Mouse (Mus musculus) cerebellum, adult 9-11 months (tissue): ENCODE data around the gene Galns.
"Not testable (repeated sequence)": the region's sequence is repeated elsewhere in the genome, so short reads cannot be mapped to it uniquely, and the experiment has no call there.

ENCODE experiments used
- DNase-seq: peaks from one replicate; pipeline ENCODE4 v3.0.0; 2022

Galns gene

GRCm38 (mm10) chr8:122633205-122633604, 21.9 kb upstream of the Galns start:
- peak; percentile 64 for DNase-seq

GRCm38 (mm10) chr8:122632134-122632533, 20.9 kb upstream of the Galns start:
- not testable (repeated sequence) for DNase-seq

- no peak for DNase-seq
Observed at GRCm38 (mm10) chr8:122630696-122631095, 19.4 kb upstream of the Galns start.

- no peak for DNase-seq
Observed at GRCm38 (mm10) chr8:122629388-122629787, 18.1 kb upstream of the Galns start.

GRCm38 (mm10) chr8:122626896-122627295, 15.6 kb upstream of the Galns start:
- no peak for DNase-seq

- DNase-seq = no peak
Observed at GRCm38 (mm10) chr8:122625811-122626210, 14.5 kb upstream of the Galns start.

- no peak for DNase-seq
Observed at GRCm38 (mm10) chr8:122624653-122625052, 13.4 kb upstream of the Galns start.

GRCm38 (mm10) chr8:122623844-122624642, 12.8 kb upstream of the Galns start:
- no peak for DNase-seq

GRCm38 (mm10) chr8:122622727-122623126, 11.5 kb upstream of the Galns start, which contains the start of gene Pabpn1l:
TSS of gene Pabpn1l (minus strand) at chr8:122622739.
- DNase-seq = no peak

GRCm38 (mm10) chr8:122620446-122620845, 9.2 kb upstream of the Galns start:
- DNase-seq = no peak

GRCm38 (mm10) chr8:122618660-122619378, 7.6 kb upstream of the Galns start:
- DNase-seq = peak; percentile 18

- peak; percentile 80 for DNase-seq
Observed at GRCm38 (mm10) chr8:122617947-122618546, 6.8 kb upstream of the Galns start.

GRCm38 (mm10) chr8:122616181-122616905, 5.1 kb upstream of the Galns start:
- DNase-seq = no peak

GRCm38 (mm10) chr8:122610612-122611277, 518 bp downstream of the Galns start:
- DNase-seq = no peak

GRCm38 (mm10) chr8:122610209-122610608, 1.1 kb downstream of the Galns start:
- DNase-seq = no peak

- DNase-seq = no peak
Observed at GRCm38 (mm10) chr8:122606810-122607209, 4.5 kb downstream of the Galns start.

- DNase-seq = no peak
Observed at GRCm38 (mm10) chr8:122605367-122605766, 5.9 kb downstream of the Galns start.

- no peak for DNase-seq
Observed at GRCm38 (mm10) chr8:122604640-122605039, 6.6 kb downstream of the Galns start.

GRCm38 (mm10) chr8:122600666-122601065, 10.6 kb downstream of the Galns start:
- no peak for DNase-seq

- DNase-seq = no peak
Observed at GRCm38 (mm10) chr8:122596031-122596430, 15.2 kb downstream of the Galns start.

- peak; percentile 74 for DNase-seq
Observed at GRCm38 (mm10) chr8:122593783-122594507, 17.3 kb downstream of the Galns start.

GRCm38 (mm10) chr8:122593240-122593639, 18.0 kb downstream of the Galns start:
- no peak for DNase-seq
